Mouse (Mus musculus): ENCODE results near the gene Emsy. TPM values are rescaled to one million over a fixed set of nuclear protein-coding genes. Genes with fewer than 3 reads are reported as not detected.

Gene Emsy
- polyA plus RNA-seq, 1 experiment from 2014 or later, result 17.6 TPM

DNA sequence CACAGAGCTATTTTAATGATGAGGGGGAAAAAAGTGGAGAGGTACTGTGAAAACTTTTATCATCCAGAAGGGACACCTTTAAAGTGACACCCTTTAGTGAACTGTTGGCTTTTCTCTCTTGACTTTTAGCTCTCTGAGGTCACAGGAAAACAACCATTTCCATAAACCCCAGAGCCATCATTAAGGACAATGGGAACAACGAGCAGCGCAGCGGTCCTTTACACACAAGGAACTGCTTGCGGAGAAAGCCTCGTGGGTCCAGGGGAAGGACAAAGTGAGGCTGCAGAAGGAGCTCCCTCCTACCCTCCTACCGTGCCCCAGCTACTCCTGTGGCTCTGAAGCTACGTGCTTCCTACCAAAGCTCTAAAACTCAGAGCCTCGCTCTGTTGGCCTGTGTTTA is 59.2 kb downstream of the Emsy start:
- no peak for ATAC-seq (ENCODE audit: insufficient read depth, low FRiP score, low read depth)
- Histone ChIP-seq H3K4me2 (no peak overlapping the region), H3K4me1 (no peaks in the 10 kb centered on the region), H3K9me3 (no peaks in the 10 kb centered on the region), H3K27ac (no peak overlapping the region), H3K27me3 (replicated peaks) (no peaks in the 10 kb centered on the region), H3K9ac (no peak overlapping the region), H3K4me3 (replicated peaks) (no peak overlapping the region), H3K36me3 (peaks cover 26% of the 10 kb centered on the region)
- WGBS, result 81% methylated on average over 8 of the region's 8 CpGs

DNA sequence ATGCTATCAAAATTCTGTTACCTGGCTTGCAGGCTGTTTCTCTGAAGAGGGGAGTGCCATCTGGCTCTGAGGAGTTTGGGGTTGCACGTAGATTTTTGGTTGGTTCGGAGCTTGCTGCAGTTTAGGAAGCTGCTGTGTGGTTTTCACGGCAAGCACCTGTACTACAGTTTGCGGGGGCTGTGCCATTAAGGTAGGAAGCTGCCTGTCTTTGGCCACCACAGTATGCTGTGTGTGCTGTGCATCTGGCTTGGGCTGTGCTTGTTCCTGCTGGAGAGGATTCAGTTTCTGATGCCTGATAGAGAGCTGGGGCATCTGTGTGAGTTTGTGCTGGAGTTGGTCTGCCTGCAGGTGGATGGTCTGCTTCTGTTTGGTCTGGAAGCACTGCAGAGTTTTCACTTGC is 61.9 kb downstream of the Emsy start:
- no peak overlapping the region for H3K9ac ChIP-seq
- ATAC-seq (ENCODE audit: insufficient read depth, low FRiP score, low read depth), result no peak
- no peak overlapping the region for H3K27ac ChIP-seq
- 90% methylated on average over 4 of the region's 4 CpGs for WGBS
- no peak overlapping the region for H3K4me2 ChIP-seq
- H3K4me1 ChIP-seq, result no peaks in the 10 kb centered on the region
- no peaks in the 10 kb centered on the region for H3K9me3 ChIP-seq
- no peak overlapping the region for H3K4me3 ChIP-seq (replicated peaks)
- H3K36me3 ChIP-seq, result peaks cover 24% of the 10 kb centered on the region
- H3K27me3 ChIP-seq (replicated peaks), result no peaks in the 10 kb centered on the region

DNA sequence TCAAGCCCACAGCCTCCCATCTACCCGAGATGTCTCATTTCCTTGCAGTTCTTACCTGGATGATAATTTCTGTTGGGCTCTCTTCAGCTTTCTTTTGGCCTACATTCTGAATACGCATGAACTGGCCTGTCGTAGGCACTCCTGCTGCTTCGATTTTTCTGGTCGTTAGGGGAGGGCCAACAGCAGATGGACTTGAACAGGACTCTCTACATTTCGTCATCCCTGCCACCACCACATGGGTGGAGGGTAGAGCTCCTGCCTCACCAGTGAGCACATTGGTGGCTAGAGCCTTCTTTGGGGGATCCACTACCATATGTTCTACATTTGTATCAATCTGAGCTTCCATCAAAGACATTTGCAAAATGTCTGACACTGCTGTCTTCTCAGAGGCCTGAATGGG is 63.3 kb downstream of the Emsy start:
- no peak overlapping the region for H3K4me3 ChIP-seq (replicated peaks)
- no peaks in the 10 kb centered on the region for H3K27me3 ChIP-seq (replicated peaks)
- 86% methylated on average over 6 of the region's 6 CpGs for WGBS
- H3K4me1 ChIP-seq, result no peaks in the 10 kb centered on the region
- H3K4me2 ChIP-seq, result no peak overlapping the region
- H3K9me3 ChIP-seq, result no peaks in the 10 kb centered on the region
- peaks cover 19% of the 10 kb centered on the region for H3K36me3 ChIP-seq
- no peak overlapping the region for H3K27ac ChIP-seq
- no peak for ATAC-seq (ENCODE audit: insufficient read depth, low FRiP score, low read depth)
- H3K9ac ChIP-seq, result no peak overlapping the region

DNA sequence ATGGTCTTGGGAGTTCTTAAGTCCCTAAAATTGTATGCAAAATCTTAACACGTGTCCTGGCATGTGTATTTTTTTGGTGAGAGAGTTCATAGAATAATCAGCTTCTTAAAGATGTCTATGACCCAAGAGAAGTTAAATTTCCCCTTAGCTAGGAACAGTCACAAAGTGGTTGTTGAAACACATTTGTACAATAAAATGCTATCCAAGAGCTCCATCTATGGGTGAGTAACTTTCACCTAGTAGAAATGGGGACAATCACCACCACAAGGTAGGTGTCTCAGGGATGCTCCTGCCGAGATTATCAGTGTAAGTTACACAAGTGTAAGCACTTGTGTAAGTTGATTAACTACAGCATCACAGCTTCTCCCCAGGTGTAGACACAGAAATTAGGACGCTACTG is 67.6 kb downstream of the Emsy start:
- no peaks in the 10 kb centered on the region for H3K4me1 ChIP-seq
- WGBS, result 65% methylated on average over 3 of the region's 3 CpGs
- H3K27me3 ChIP-seq (replicated peaks), result no peaks in the 10 kb centered on the region
- no peak overlapping the region for H3K9ac ChIP-seq
- no peak overlapping the region for H3K27ac ChIP-seq
- H3K9me3 ChIP-seq, result no peaks in the 10 kb centered on the region
- H3K4me3 ChIP-seq (replicated peaks), result no peak overlapping the region
- no peak for ATAC-seq (ENCODE audit: insufficient read depth, low FRiP score, low read depth)
- H3K36me3 ChIP-seq, result 0 out of 2 replicates have a peak, but pooled peaks cover 2% of the 10 kb centered on the region
- H3K4me2 ChIP-seq, result no peak overlapping the region

DNA sequence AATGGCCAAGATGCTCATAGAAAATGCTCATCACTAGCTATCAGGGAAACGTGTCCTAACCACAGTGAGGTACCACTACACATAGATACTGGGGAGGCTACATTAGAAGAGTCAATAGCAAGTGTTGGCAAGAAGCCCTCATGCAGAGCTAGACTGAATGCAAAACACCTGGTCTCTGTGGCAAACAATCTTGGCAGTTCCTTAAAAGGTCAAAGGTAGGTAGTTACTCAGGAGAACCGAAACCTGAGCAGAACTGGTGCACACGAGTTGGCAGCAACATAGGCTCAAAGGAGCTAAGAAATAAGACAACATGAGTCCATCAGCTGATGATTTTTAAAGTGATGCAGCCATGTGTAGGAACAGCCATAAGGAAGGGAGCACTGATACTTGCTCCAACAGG is 70.3 kb downstream of the Emsy start:
- WGBS, result 71% methylated on average over 3 of the region's 3 CpGs
- H3K4me2 ChIP-seq, result no peak overlapping the region

DNA sequence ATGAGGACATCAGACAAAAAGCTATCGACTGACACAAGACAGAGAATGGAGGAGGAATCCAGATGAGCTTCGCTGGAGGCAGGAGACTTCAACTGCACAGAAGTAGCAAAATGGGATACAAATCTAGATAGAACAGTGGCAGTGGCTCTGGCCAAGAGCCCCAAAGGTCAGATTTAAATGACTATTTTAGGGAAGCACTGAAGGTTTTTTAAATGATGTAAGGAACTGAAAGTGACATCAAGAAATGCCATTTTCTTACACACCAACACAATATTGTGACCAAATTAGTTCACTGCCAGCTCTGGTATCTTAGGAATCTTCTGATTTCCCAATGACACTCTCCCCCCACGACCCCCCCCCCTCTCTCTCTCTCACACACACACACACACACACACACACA is 72.0 kb downstream of the Emsy start:
- no peak overlapping the region for H3K27ac ChIP-seq
- H3K9me3 ChIP-seq, result no peaks in the 10 kb centered on the region
- ATAC-seq (ENCODE audit: insufficient read depth, low FRiP score, low read depth), result no peak
- 84% methylated on average over 2 of the region's 3 CpGs for WGBS
- H3K4me1 ChIP-seq, result no peaks in the 10 kb centered on the region
- H3K36me3 ChIP-seq, result no peaks in the 10 kb centered on the region
- no peak overlapping the region for H3K4me3 ChIP-seq (replicated peaks)
- no peak overlapping the region for H3K9ac ChIP-seq
- no peaks in the 10 kb centered on the region for H3K27me3 ChIP-seq (replicated peaks)
- no peak overlapping the region for H3K4me2 ChIP-seq

More for the DNA sequence above, 70.3 kb downstream of the Emsy start:
- no peak overlapping the region for H3K9ac ChIP-seq
- H3K27me3 ChIP-seq (replicated peaks), result no peaks in the 10 kb centered on the region
- no peaks in the 10 kb centered on the region for H3K4me1 ChIP-seq
- H3K27ac ChIP-seq, result no peak overlapping the region
- ATAC-seq (ENCODE audit: insufficient read depth, low FRiP score, low read depth), result no peak
- no peaks in the 10 kb centered on the region for H3K9me3 ChIP-seq
- H3K4me3 ChIP-seq (replicated peaks), result no peak overlapping the region
- 0 out of 2 replicates have a peak, but pooled peaks cover 2% of the 10 kb centered on the region for H3K36me3 ChIP-seq

DNA sequence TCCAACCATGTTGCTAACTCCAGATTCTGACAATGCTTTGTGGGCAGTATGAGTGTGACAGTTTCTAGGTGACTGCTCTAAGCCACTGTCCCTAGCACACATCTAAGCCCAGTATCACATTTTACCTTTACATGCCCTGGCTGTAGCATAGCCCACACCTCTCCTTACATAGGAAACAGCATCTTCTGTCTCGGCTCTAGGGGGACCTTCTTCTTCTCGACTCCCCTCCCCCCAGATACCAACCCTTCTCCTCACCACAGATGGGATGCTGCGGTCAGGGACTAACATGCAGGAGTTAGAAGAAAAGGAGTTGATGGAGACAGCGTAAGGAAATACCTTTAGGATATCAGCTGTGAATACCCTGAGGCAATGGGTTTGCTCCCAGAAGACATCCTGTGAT is 75.3 kb downstream of the Emsy start:
- Histone ChIP-seq H3K9me3 (no peaks in the 10 kb centered on the region), H3K4me2 (no peak overlapping the region), H3K27me3 (replicated peaks) (no peaks in the 10 kb centered on the region), H3K36me3 (no peaks in the 10 kb centered on the region), H3K27ac (no peak overlapping the region), H3K4me3 (replicated peaks) (no peak overlapping the region), H3K4me1 (no peaks in the 10 kb centered on the region), H3K9ac (no peak overlapping the region)
- no peak for ATAC-seq (ENCODE audit: insufficient read depth, low FRiP score, low read depth)
- WGBS, result 73% methylated on average over 4 of the region's 4 CpGs

DNA sequence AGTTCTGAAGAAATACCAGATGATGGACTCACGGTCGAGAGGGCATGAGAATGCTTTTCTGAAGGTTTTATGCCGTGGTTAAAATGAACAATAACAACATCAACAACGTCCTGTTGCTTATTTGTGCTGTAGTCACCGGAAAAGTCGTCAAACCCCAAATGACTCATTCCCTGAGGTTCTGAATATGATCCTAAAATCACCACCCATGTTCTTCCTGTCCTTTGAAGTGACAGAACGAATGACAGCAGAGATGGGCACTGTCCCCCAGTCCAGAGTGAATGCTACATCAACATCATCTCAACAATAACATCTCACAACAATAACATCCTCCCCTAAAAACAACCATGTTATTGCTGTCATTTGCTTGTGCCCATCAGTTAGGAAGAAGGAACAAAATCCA is 76.1 kb downstream of the Emsy start:
- Histone ChIP-seq H3K36me3 (no peaks in the 10 kb centered on the region), H3K27me3 (replicated peaks) (no peaks in the 10 kb centered on the region), H3K4me3 (replicated peaks) (no peak overlapping the region), H3K4me1 (no peaks in the 10 kb centered on the region), H3K27ac (no peak overlapping the region), H3K9ac (no peak overlapping the region), H3K4me2 (no peak overlapping the region), H3K9me3 (no peaks in the 10 kb centered on the region)
- WGBS, result 68% methylated on average over 7 of the region's 7 CpGs
- ATAC-seq (ENCODE audit: insufficient read depth, low FRiP score, low read depth), result no peak

DNA sequence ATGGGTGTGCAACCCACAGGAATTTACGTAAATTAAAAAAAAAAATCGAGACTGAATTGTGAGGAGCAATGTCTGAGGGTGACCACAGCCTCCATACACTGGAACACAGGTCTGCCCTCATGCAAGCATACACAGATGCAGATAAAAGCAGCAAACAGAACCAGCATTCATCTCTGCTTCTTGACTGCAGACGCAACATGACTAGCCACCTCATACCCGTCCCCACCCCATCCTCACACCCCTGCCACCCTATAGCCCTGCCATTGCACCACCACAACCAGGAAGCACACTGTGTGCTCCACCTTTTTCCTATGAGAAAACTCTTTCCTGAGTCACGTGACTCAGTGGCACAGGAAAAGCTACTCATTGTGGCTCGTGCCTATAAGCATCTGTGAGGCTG is 76.9 kb downstream of the Emsy start:
- 73% methylated on average over 6 of the region's 6 CpGs for WGBS
- H3K4me3 ChIP-seq (replicated peaks), result no peak overlapping the region
- no peaks in the 10 kb centered on the region for H3K4me1 ChIP-seq
- H3K4me2 ChIP-seq, result no peak overlapping the region
- H3K27ac ChIP-seq, result no peak overlapping the region
- no peaks in the 10 kb centered on the region for H3K27me3 ChIP-seq (replicated peaks)
- no peak overlapping the region for H3K9ac ChIP-seq
- no peak for ATAC-seq (ENCODE audit: insufficient read depth, low FRiP score, low read depth)
- no peaks in the 10 kb centered on the region for H3K9me3 ChIP-seq
- no peaks in the 10 kb centered on the region for H3K36me3 ChIP-seq

DNA sequence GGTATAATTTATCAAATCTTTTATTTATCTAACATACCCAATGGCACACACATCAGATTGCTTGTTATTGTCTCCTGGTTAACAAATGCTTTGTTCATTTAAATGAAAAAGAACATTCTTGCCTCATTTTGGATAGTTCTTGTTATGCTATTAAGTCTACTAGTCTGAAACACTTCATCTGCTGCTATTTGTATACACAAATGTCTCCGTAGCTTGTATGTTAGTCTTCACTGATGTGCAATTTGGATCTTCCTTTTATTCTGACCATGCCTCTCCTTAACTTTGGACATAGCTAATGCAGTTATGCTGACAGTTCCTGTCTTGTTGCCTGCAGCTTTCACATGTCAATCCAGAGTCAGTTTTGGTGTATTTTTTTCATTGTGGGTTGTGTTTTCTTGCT is 79.1 kb downstream of the Emsy start:
- Histone ChIP-seq H3K27ac (no peak overlapping the region), H3K9ac (no peak overlapping the region), H3K9me3 (no peaks in the 10 kb centered on the region), H3K4me3 (replicated peaks) (no peak overlapping the region), H3K4me2 (no peak overlapping the region), H3K4me1 (0 out of 2 replicates have a peak, but pooled peaks cover 3% of the 10 kb centered on the region), H3K36me3 (no peaks in the 10 kb centered on the region), H3K27me3 (replicated peaks) (no peaks in the 10 kb centered on the region)
- ATAC-seq (ENCODE audit: insufficient read depth, low FRiP score, low read depth), result no peak
- 65% methylated on average over 1 of the region's 1 CpGs for WGBS

DNA sequence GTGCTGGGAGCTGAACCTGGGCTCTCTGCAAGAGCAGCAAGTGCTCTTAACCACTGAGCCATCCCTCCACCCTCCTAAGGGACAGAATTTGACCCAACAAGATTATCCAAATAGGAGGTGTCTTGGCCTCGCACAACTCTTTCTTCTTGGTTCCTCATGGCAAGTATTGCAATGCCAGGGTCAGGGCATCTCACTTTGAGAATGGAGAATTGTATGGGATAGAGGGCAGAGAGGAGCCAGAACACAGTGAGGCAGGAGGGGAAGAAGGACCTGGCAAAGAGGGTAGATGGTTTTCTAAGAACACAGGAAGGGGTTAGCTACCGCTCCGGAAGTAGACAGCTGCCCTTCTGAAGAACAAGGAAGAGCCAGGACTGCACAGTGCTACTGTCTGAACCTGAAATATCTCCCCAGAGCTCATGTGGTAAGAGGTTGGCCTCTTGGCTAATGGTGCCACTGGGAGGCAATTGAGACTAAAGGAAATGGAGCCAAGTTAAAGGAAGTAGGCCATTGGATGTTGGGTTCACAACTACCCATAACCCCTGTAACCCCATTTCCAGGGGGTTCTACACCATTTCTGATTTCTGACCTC is 80.8 kb downstream of the Emsy start:
- ATAC-seq (ENCODE audit: insufficient read depth, low FRiP score, low read depth), result no peak
- Histone ChIP-seq H3K36me3 (no peaks in the 10 kb centered on the region), H3K4me3 (replicated peaks) (no peak overlapping the region), H3K4me2 (no peak overlapping the region), H3K27me3 (replicated peaks) (no peaks in the 10 kb centered on the region), H3K27ac (no peak overlapping the region), H3K9ac (no peak overlapping the region), H3K4me1 (0 out of 2 replicates have a peak, but pooled peaks cover 9% of the 10 kb centered on the region), H3K9me3 (no peaks in the 10 kb centered on the region)
- WGBS, result 92% methylated on average over 3 of the region's 3 CpGs

DNA sequence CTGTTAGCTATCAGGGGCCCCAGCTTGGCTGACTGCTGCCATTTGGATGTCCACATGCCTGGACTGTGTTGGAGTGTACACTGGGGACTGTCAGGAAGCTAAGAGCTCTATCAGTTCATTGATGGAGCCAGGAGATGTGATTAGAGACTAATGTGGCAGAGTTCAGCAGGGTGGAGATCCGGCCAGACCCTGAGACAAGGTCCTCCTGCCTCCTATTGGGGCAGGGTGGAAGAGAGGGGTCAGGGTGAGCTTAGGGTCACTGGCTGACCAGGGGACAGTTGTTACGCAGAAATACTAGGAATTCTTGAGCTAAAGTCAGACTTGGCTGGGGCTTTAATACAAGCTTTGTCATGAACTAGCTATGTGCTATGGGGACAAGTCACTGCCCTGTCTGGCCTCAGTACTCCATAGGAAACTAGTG is 81.8 kb downstream of the Emsy start:
- Histone ChIP-seq H3K27ac (no peak overlapping the region), H3K36me3 (no peaks in the 10 kb centered on the region)
- ATAC-seq (ENCODE audit: insufficient read depth, low FRiP score, low read depth), result no peak

DNA sequence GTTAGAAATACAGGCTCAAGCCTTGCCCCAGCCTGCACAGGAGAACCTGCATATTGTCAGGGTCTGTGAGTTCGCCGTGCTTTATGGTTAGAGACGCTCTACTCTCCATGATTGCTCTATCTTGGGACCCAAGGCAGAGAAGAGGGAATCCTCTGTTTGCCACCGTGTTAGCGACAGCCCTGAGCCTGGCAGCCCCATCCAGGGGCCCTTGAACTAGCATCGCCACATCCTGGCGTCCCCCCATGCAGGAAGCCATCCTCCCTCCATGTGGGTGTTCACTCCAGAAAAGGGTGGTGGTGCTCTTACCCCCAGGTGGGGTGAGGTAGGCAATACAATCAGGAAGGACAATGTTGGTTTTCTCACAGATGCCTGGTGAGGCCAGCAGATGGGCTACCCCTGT is 82.3 kb downstream of the Emsy start:
- H3K36me3 ChIP-seq, result no peaks in the 10 kb centered on the region
- WGBS, result 83% methylated on average over 7 of the region's 7 CpGs

More for the DNA sequence above, 81.8 kb downstream of the Emsy start:
- no peak overlapping the region for H3K9ac ChIP-seq
- H3K4me1 ChIP-seq, result 0 out of 2 replicates have a peak, but pooled peaks cover 9% of the 10 kb centered on the region
- no peaks in the 10 kb centered on the region for H3K27me3 ChIP-seq (replicated peaks)
- H3K4me2 ChIP-seq, result no peak overlapping the region
- no peak overlapping the region for H3K4me3 ChIP-seq (replicated peaks)
- WGBS, result 69% methylated on average over 2 of the region's 2 CpGs
- no peaks in the 10 kb centered on the region for H3K9me3 ChIP-seq

More for the DNA sequence above, 82.3 kb downstream of the Emsy start:
- H3K9ac ChIP-seq, result no peak overlapping the region
- no peaks in the 10 kb centered on the region for H3K9me3 ChIP-seq
- H3K4me2 ChIP-seq, result no peak overlapping the region
- H3K4me1 ChIP-seq, result 0 out of 2 replicates have a peak, but pooled peaks cover 9% of the 10 kb centered on the region
- H3K4me3 ChIP-seq (replicated peaks), result no peak overlapping the region
- no peak for ATAC-seq (ENCODE audit: insufficient read depth, low FRiP score, low read depth)
- no peaks in the 10 kb centered on the region for H3K27me3 ChIP-seq (replicated peaks)
- no peak overlapping the region for H3K27ac ChIP-seq

Measured in stomach, embryonic 15.5 days (tissue).